Mouse (Mus musculus): ENCODE data around the gene Itga3.

Itga3 gene

DNA sequence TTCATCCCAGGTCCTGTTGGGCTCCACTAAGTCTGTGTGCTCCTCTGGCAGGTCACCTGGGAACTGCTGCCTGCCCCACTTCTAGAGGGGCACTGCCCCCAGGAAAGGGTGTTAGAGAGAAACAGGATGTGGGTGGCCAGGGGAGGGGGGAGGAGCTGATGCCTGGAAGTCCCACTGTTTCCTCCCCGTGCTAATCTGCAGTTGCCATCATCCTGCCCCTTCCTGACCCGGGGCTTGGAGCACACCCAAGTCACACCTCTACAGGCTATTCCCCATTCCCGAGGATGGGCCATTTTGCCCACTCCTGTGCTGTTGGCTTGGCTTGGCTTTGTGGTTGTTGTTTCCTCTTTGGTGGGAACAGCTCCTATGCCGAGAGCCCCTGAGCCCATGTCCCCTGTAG lies 76.1 kb downstream of the Itga3 start:
- in situ Hi-C loops (cut with MboI; ENCODE audit: low pct_unique_long_range_greater_than_20kb in 1 of 2, low sequenced_read_pairs in 2 of 2, unreplicated experiment in 1 of 2) = no loop called here

DNA sequence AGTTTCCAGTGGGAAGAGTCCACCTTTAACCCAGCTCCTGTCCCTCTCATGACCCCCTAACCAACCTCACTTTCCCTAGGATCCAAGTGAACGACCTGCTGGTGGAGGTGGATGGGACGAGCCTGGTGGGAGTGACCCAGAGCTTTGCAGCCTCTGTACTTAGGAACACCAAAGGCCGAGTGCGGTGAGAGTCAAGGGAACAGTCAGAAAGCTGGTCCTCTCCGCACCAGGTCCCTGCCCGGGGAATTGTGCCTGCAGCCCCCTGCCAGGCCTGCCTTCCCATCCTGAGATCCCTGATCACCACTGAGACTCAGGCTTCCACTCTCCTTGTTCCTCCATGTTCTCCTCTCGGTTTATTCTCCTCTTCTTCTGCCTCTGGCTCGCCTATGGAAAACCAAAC lies 76.5 kb downstream of the Itga3 start:
- in situ Hi-C loops (cut with MboI; ENCODE audit: low pct_unique_long_range_greater_than_20kb in 1 of 2, low sequenced_read_pairs in 2 of 2, unreplicated experiment in 1 of 2) = no loop called here

GRCm38 (mm10) chr11:94998041-94998531 lies 78.5 kb downstream of the Itga3 start:
- in situ Hi-C loops (cut with MboI; ENCODE audit: low pct_unique_long_range_greater_than_20kb in 1 of 2, low sequenced_read_pairs in 2 of 2, unreplicated experiment in 1 of 2) = no loop called here

DNA sequence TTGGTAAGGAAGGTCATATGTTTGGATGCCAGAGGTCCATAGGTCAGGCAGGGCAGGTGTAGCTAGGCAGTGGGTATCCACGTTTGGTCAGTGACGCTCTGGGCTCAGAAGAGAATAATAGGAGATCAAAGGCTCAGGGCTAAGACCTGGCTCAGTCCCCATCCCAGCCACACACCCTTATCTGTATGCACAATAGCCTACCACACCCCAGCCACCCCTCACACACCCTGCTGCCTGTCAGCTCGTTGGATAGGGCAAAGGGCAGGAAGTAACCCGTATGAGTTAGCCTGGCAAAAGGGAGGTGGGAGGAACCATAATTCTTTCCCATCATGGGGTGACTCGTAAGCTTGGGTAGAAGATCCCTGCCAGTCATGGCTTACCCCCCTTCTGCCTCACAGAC lies 79.0 kb downstream of the Itga3 start:
- in situ Hi-C loops (cut with MboI; ENCODE audit: low pct_unique_long_range_greater_than_20kb in 1 of 2, low sequenced_read_pairs in 2 of 2, unreplicated experiment in 1 of 2) = no loop called here

- in situ Hi-C loops (cut with MboI; ENCODE audit: low pct_unique_long_range_greater_than_20kb in 1 of 2, low sequenced_read_pairs in 2 of 2, unreplicated experiment in 1 of 2) = no loop called here
These were observed 79.6 kb downstream of the Itga3 start for GRCm38 (mm10) chr11:94996984-94997383.

DNA sequence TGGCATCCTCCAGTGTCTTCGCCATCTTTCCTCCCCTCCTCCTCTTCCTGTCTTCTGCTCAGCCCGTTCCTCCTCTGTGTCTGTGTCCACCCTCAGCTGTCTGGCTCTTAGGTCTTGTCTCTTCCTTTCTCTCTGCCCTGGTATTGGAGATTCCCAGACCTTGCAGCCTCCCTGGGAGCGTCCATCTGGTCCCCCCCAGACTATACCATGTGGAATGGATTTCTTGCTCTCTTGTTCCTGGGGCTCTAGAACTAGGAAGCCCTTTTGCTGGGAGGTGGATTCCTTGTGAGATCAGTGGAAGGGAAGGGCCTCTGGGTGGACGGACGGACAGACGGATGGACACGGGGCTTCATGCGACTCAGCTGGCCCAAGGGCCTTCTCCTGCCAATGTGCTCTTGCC lies 80.5 kb downstream of the Itga3 start:
- in situ Hi-C loops (cut with MboI; ENCODE audit: low pct_unique_long_range_greater_than_20kb in 1 of 2, low sequenced_read_pairs in 2 of 2, unreplicated experiment in 1 of 2) = no loop called here

DNA sequence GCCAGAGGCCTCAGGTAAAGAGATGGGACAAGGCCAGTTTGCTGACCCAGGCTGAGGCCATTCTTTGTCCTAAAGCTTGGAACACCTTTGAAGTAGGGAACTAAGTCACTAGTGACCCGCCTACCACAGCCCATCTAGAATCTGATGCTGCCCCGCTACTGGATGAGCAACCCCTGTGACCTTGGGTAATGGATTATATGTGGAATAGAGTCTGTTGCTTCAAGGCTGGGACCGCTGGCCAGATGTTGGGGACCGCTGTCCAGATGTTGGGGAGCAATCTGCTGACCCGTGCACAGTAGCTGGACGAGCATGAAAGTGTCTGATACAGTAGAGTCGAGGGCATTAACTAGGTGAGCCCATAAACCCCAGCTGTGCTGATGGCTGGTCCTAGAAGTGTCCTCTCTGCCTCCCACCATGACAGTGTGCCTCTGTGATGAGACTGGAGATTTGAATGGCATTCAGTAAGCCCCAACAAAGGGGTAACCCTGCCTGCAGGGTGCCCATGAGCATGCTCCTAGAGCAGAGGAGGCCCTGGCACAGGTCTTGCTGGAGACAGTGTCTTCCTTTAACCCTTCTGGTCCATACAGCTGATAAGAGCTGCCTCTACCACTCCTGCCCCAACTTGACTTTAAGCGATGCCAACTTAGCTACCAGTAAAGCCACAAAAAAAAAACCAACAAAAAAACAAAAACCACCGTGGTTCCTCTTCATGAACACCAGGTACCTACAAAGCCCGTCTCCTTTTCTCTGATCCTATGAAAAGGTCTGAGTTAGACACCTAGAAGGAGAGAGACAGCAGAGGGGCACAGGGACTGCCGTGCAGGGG lies 81.4 kb downstream of the Itga3 start:
- in situ Hi-C loops (cut with MboI; ENCODE audit: low pct_unique_long_range_greater_than_20kb in 1 of 2, low sequenced_read_pairs in 2 of 2, unreplicated experiment in 1 of 2) = no loop called here

Data from mouse embryonic stem cell (cell line).